Mouse (Mus musculus) stomach, postnatal 0 days (tissue): ENCODE measurements around the gene Ipo13. TPM values are rescaled to one million over a fixed set of nuclear protein-coding genes. Genes with fewer than 3 reads are reported as not detected.

ENCODE experiments used
- ATAC-seq: fragments of 200-750 bp; cut with Nextera tagmentation; 2 replicates; pipeline ENCODE4 v1.8.0; 2017; ENCODE audit not compliant: low FRiP score, low TSS enrichment
- DNase-seq: peaks from one replicate; pipeline ENCODE4 v3.0.0-alpha.2; 2016; ENCODE audit warnings: low spot score
- H3K27ac ChIP-seq: fragments of 300-500 bp; sonication (generic); replicated peaks from 2 replicates; pipeline ENCODE4 v1.5.1; 2014; ENCODE audit warnings: mild to moderate bottlenecking, control low read depth
- H3K27me3 ChIP-seq: fragments of 300-500 bp; sonication (generic); 2 replicates; pipeline ENCODE4 v1.6.1; 2014; ENCODE audit warnings: low read length; ENCODE audit not compliant: control insufficient read depth, insufficient read depth
- H3K36me3 ChIP-seq: fragments of 300-500 bp; sonication (generic); 2 replicates; pipeline ENCODE4 v1.6.1; 2014; ENCODE audit warnings: low read length, mixed read lengths; ENCODE audit not compliant: control insufficient read depth, insufficient read depth
- H3K4me1 ChIP-seq: fragments of 300-500 bp; sonication (generic); replicated peaks from 2 replicates; pipeline ENCODE4 v1.6.1; 2014; ENCODE audit warnings: antibody characterized with exemption; ENCODE audit not compliant: control insufficient read depth, insufficient read depth
- H3K4me2 ChIP-seq: fragments of 300-500 bp; sonication (generic); replicated peaks from 2 replicates; pipeline ENCODE4 v1.6.1; 2014; ENCODE audit warnings: low read depth, mild to moderate bottlenecking, control low read depth, moderate library complexity
- H3K4me3 ChIP-seq: fragments of 300-500 bp; sonication (generic); 2 replicates; pipeline ENCODE4 v1.5.1; 2014; ENCODE audit warnings: low read depth, low read length, control low read depth
- H3K9ac ChIP-seq: fragments of 300-500 bp; sonication (generic); 2 replicates; pipeline ENCODE4 v1.6.1; 2014; ENCODE audit warnings: mild to moderate bottlenecking, low read length, control low read depth, mixed read lengths
- H3K9me3 ChIP-seq: fragments of 300-500 bp; sonication (generic); 2 replicates; pipeline ENCODE4 v1.6.1; 2016; ENCODE audit warnings: low read length; ENCODE audit not compliant: control insufficient read depth
- CTCF ChIP-seq: IDR thresholded peaks from 2 replicates; pipeline ENCODE4 v1.5.1; 2016; ENCODE audit warnings: antibody characterized with exemption, low read depth, mild to moderate bottlenecking, moderate library complexity
- EP300 ChIP-seq: optimal IDR thresholded peaks from 2 replicates; pipeline ENCODE3; 2016; ENCODE audit warnings: antibody characterized with exemption
- WGBS: fragments of 180-500 bp; shearing (Covaris S2); extraction: QIAGEN DNeasy Blood & Tissue Kit; methylation state at CpG from one replicate; pipeline ENCODE4 v1.1.7; 2014; 5-methylcytosine and 5-hydroxymethylcytosine counted together
- polyA plus RNA-seq: library from polyadenylated mRNA; unstranded; fragments of >200 nt; fragmentation: Nextera tagmentation; extraction: Ambion mirVana; gene quantifications from 2 replicates; pipeline ENCODE4 v1.2.1, GENCODE M21; 2015

Gene Ipo13
- polyA plus RNA-seq, 1 experiment from 2014 or later: 21.5 TPM

- ATAC-seq: no peak
- Histone ChIP-seq H3K27ac (no peak overlapping the region), H3K9ac (no peak overlapping the region), H3K4me1 (peaks cover 2% of the 10 kb centered on the region; the same call in 1 of the 2 replicates), H3K27me3 (no peaks in the 10 kb centered on the region), H3K4me2 (peak overlapping the region; percentile 96; the same call in 1 of the 2 replicates), H3K4me3 (no peak overlapping the region), H3K9me3 (no peaks in the 10 kb centered on the region), H3K36me3 (peaks cover 2% of the 10 kb centered on the region; the same call in 1 of the 2 replicates)
- 89% methylated on average over 8 of the region's 8 CpGs for WGBS
- TF ChIP-seq EP300 (no peak), CTCF (no peak)
- DNase-seq: no peak
Observed at GRCm38 (mm10) chr4:117890750-117891149, 24.0 kb downstream of the Ipo13 start.

GRCm38 (mm10) chr4:117890031-117890430 is 24.8 kb downstream of the Ipo13 start:
- Histone ChIP-seq H3K4me3 (no peak overlapping the region), H3K36me3 (peaks cover 3% of the 10 kb centered on the region; the same call in 1 of the 2 replicates), H3K27me3 (no peaks in the 10 kb centered on the region), H3K9ac (no peak overlapping the region), H3K4me2 (no peak overlapping the region), H3K4me1 (peaks cover 2% of the 10 kb centered on the region; the same call in 1 of the 2 replicates), H3K27ac (no peak overlapping the region), H3K9me3 (no peaks in the 10 kb centered on the region)
- no peak for TF ChIP-seq EP300
- TF ChIP-seq CTCF: no peak
- DNase-seq: no peak
- WGBS: 92% methylated on average over 14 of the region's 14 CpGs
- no peak for ATAC-seq

- no peak overlapping the region for H3K27ac ChIP-seq
- no peak overlapping the region for H3K9ac ChIP-seq
- peaks cover 2% of the 10 kb centered on the region; the same call in 1 of the 2 replicates for H3K4me1 ChIP-seq
- no peak for DNase-seq
- ATAC-seq: no peak
- no peak overlapping the region for H3K4me2 ChIP-seq
- H3K27me3 ChIP-seq: no peaks in the 10 kb centered on the region
- no peak for TF ChIP-seq CTCF
- no peak for TF ChIP-seq EP300
- no peaks in the 10 kb centered on the region for H3K9me3 ChIP-seq
- 0 out of 2 replicates have a peak, but pooled peaks cover 6% of the 10 kb centered on the region for H3K36me3 ChIP-seq
- WGBS: 92% methylated on average over 15 of the region's 15 CpGs
- H3K4me3 ChIP-seq: no peak overlapping the region
Observed at GRCm38 (mm10) chr4:117889471-117889870, 25.3 kb downstream of the Ipo13 start.

- no peak for ATAC-seq
- Histone ChIP-seq H3K4me1 (peaks cover 11% of the 10 kb centered on the region; the same call in 1 of the 2 replicates), H3K36me3 (0 out of 2 replicates have a peak, but pooled peaks cover 6% of the 10 kb centered on the region), H3K4me2 (no peak overlapping the region), H3K9me3 (no peaks in the 10 kb centered on the region), H3K9ac (no peak overlapping the region; the same call in 1 of the 2 replicates), H3K27me3 (no peaks in the 10 kb centered on the region), H3K4me3 (no peak overlapping the region), H3K27ac (no peak overlapping the region)
- no peak for DNase-seq
- no peak for TF ChIP-seq CTCF
- TF ChIP-seq EP300: no peak
- WGBS: 68% methylated on average over 2 of the region's 2 CpGs
Observed at GRCm38 (mm10) chr4:117887920-117888319, 26.9 kb downstream of the Ipo13 start.

GRCm38 (mm10) chr4:117887133-117887532 is 27.7 kb downstream of the Ipo13 start, which contains the start of gene Atp6v0b:
Gene Atp6v0b, minus strand, starts transcription at chr4:117887333.
- Histone ChIP-seq H3K36me3 (0 out of 2 replicates have a peak, but pooled peaks cover 6% of the 10 kb centered on the region), H3K27me3 (no peaks in the 10 kb centered on the region), H3K4me2 (peak within 1 kb of the TSS; percentile 99), H3K9me3 (no peaks in the 10 kb centered on the region), H3K4me1 (peaks cover 11% of the 10 kb centered on the region; the same call in 1 of the 2 replicates), H3K4me3 (peak within 1 kb of the TSS; percentile 95), H3K9ac (peak within 1 kb of the TSS; percentile 89), H3K27ac (peak within 1 kb of the TSS; percentile 77)
- TF ChIP-seq CTCF (no peak), EP300 (no peak)
- peak; percentile 92 for ATAC-seq
- under 1% methylated on average over 30 of the region's 37 CpGs for WGBS
- peak; percentile 96 for DNase-seq

GRCm38 (mm10) chr4:117886644-117887043 is 28.2 kb downstream of the Ipo13 start:
- Histone ChIP-seq H3K36me3 (0 out of 2 replicates have a peak, but pooled peaks cover 6% of the 10 kb centered on the region), H3K27me3 (no peaks in the 10 kb centered on the region), H3K4me3 (peak overlapping the region; percentile 95), H3K9ac (peak overlapping the region; percentile 89), H3K4me1 (peaks cover 11% of the 10 kb centered on the region; the same call in 1 of the 2 replicates), H3K4me2 (peak overlapping the region; percentile 99), H3K27ac (peak overlapping the region; percentile 77), H3K9me3 (no peaks in the 10 kb centered on the region)
- peak; percentile 32 for DNase-seq
- WGBS: under 1% methylated on average over 23 of the region's 24 CpGs
- TF ChIP-seq CTCF (no peak), EP300 (no peak)
- 0 out of 2 replicates have a peak, but pooled peaks have one; percentile 0 for ATAC-seq
